Mouse (Mus musculus) hindbrain, embryonic 11.5 days (tissue): ENCODE data around the gene Jade1. TPM values are rescaled to one million over a fixed set of nuclear protein-coding genes. Genes with fewer than 3 reads are reported as not detected.

ENCODE experiments used
- ATAC-seq: fragments of 200-750 bp; cut with Nextera tagmentation; 2 replicates; pipeline ENCODE4 v1.8.0; 2017; ENCODE audit warnings: mild to moderate bottlenecking, moderate TSS enrichment, moderate library complexity; ENCODE audit not compliant: low FRiP score
- DNase-seq: peaks from one replicate; pipeline ENCODE4 v3.0.0-alpha.2; 2015; ENCODE audit warnings: low spot score
- H3K27ac ChIP-seq: fragments of 300-500 bp; sonication (generic); 2 replicates; pipeline ENCODE4 v1.5.1; 2014; ENCODE audit warnings: mild to moderate bottlenecking, low read depth, low read length
- H3K27me3 ChIP-seq: fragments of 300-500 bp; sonication (generic); 2 replicates; pipeline ENCODE4 v1.6.1; 2014; ENCODE audit warnings: mild to moderate bottlenecking, low read length, moderate library complexity, mixed read lengths; ENCODE audit not compliant: control insufficient read depth, insufficient read depth
- H3K36me3 ChIP-seq: fragments of 300-500 bp; sonication (generic); 2 replicates; pipeline ENCODE4 v1.6.1; 2014; ENCODE audit warnings: mild to moderate bottlenecking, low read length, moderate library complexity, mixed read lengths; ENCODE audit not compliant: control insufficient read depth, insufficient read depth
- H3K4me1 ChIP-seq: fragments of 300-500 bp; sonication (generic); replicated peaks from 2 replicates; pipeline ENCODE4 v1.6.1; 2014; ENCODE audit warnings: low read length, mixed read lengths; ENCODE audit not compliant: control insufficient read depth, insufficient read depth
- H3K4me2 ChIP-seq: fragments of 300-500 bp; sonication (generic); replicated peaks from 2 replicates; pipeline ENCODE4 v1.6.1; 2014; ENCODE audit warnings: mild to moderate bottlenecking, low read depth, low read length
- H3K4me3 ChIP-seq: fragments of 300-500 bp; sonication (generic); 2 replicates; pipeline ENCODE4 v1.5.1; 2014; ENCODE audit warnings: low read depth, low read length
- H3K9ac ChIP-seq: fragments of 300-500 bp; sonication (generic); 2 replicates; pipeline ENCODE4 v1.6.1; 2014; ENCODE audit warnings: low read depth, low read length
- H3K9me3 ChIP-seq: fragments of 300-500 bp; sonication (generic); 2 replicates; pipeline ENCODE4 v1.6.1; 2016; ENCODE audit warnings: low read length; ENCODE audit not compliant: control insufficient read depth
- WGBS: fragments of 180-500 bp; shearing (Covaris S2); extraction: QIAGEN DNeasy Blood & Tissue Kit; methylation state at CpG from one replicate; pipeline ENCODE4 v1.1.7; 2014; 5-methylcytosine and 5-hydroxymethylcytosine counted together
- polyA plus RNA-seq: library from polyadenylated mRNA; unstranded; fragments of >200 nt; fragmentation: Nextera tagmentation; extraction: Ambion mirVana; gene quantifications from 2 replicates; pipeline ENCODE4 v1.2.1, GENCODE M21; 2014

Jade1 gene
- polyA plus RNA-seq, 1 experiment from 2014 or later, result 12.1 TPM

DNA sequence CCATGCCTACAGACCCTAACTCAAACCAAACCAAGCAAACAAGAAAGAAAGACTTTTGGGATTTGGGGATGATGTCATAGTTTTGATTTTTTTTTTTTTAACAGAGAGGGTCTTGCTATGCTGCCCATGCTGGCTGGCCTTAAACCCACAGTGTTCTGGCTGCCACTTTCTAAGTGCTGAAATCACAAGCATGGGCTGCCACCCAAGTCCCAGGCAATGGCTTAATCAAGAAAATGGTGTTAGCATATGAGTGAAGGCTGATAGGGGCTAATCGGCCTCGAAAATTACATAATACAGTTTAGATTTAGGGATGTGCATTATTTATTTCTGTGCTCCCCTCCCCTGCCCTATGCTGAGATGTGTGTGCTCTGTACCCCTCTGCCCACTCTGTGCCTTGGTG is 17.6 kb upstream of the Jade1 start:
- ATAC-seq (no peak), DNase-seq (no peak)
- no peak overlapping the region for H3K4me3 ChIP-seq
- H3K4me2 ChIP-seq, result no peak overlapping the region
- H3K9ac ChIP-seq, result no peak overlapping the region
- no peaks in the 10 kb centered on the region for H3K4me1 ChIP-seq
- H3K27me3 ChIP-seq, result no peaks in the 10 kb centered on the region
- 90% methylated on average over 2 of the region's 2 CpGs for WGBS
- no peak overlapping the region for H3K27ac ChIP-seq
- H3K9me3 ChIP-seq, result no peaks in the 10 kb centered on the region
- H3K36me3 ChIP-seq, result no peaks in the 10 kb centered on the region

DNA sequence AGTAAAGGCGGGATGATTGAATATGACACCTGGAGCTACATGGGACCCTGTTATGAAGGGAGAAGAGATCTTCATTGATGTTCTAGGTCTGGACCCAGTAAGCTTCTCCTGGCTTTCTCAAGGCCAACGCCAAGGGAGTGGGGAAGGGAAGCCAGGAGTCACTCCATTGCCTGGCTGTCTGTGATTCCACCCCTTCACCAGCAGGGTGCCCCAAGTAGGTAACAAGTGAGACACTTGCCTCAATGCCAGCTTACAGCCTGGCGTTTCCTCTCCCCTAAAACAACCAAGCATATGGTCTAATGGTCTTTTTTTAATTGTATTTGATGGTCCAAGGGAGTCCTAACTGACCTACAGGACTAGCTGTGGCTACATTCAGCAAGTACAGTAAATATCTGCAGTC is 14.2 kb upstream of the Jade1 start:
- 84% methylated on average over 3 of the region's 3 CpGs for WGBS
- no peak overlapping the region for H3K4me3 ChIP-seq
- DNase-seq (no peak), ATAC-seq (no peak)
- H3K9me3 ChIP-seq, result no peaks in the 10 kb centered on the region
- no peak overlapping the region for H3K4me2 ChIP-seq
- no peak overlapping the region for H3K9ac ChIP-seq
- no peaks in the 10 kb centered on the region for H3K36me3 ChIP-seq
- no peaks in the 10 kb centered on the region for H3K27me3 ChIP-seq
- H3K27ac ChIP-seq, result no peak overlapping the region
- H3K4me1 ChIP-seq, result no peaks in the 10 kb centered on the region

- Histone ChIP-seq H3K4me3 (no peak overlapping the region), H3K4me2 (no peak overlapping the region), H3K27me3 (no peaks in the 10 kb centered on the region), H3K27ac (no peak overlapping the region), H3K4me1 (no peaks in the 10 kb centered on the region), H3K9ac (no peak overlapping the region), H3K36me3 (no peaks in the 10 kb centered on the region), H3K9me3 (no peaks in the 10 kb centered on the region)
- DNase-seq (no peak), ATAC-seq (no peak)
- 69% methylated on average over 7 of the region's 7 CpGs for WGBS
Measured at GRCm38 (mm10) chr3:41544451-41544850, 11.1 kb upstream of the Jade1 start.

DNA sequence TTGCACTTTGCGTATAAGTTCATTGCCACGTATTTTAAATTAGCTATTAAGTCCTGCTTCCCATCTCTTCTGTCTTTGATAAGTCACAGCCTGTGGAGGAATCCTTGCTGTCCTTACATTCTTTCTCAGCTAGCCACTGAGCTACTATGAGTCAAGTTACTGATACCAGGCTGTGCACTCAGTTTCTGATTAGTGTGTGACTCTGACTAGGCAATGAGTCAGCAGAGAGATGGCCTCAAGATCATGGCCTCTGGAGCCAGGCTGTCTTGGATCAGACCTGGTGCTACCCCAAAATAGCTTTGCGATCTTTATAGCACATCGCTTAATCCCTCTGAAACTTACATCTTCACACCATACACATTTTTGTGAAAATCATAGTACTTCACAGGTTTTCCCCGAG is 8.2 kb upstream of the Jade1 start:
- H3K4me1 ChIP-seq, result no peaks in the 10 kb centered on the region
- DNase-seq, result no peak
- H3K9ac ChIP-seq, result no peak overlapping the region
- no peak overlapping the region for H3K4me3 ChIP-seq
- WGBS, result 95% methylated on average over 5 of the region's 5 CpGs
- no peaks in the 10 kb centered on the region for H3K36me3 ChIP-seq
- H3K27me3 ChIP-seq, result no peaks in the 10 kb centered on the region
- no peaks in the 10 kb centered on the region for H3K9me3 ChIP-seq
- no peak overlapping the region for H3K4me2 ChIP-seq
- no peak for ATAC-seq
- H3K27ac ChIP-seq, result no peak overlapping the region

DNA sequence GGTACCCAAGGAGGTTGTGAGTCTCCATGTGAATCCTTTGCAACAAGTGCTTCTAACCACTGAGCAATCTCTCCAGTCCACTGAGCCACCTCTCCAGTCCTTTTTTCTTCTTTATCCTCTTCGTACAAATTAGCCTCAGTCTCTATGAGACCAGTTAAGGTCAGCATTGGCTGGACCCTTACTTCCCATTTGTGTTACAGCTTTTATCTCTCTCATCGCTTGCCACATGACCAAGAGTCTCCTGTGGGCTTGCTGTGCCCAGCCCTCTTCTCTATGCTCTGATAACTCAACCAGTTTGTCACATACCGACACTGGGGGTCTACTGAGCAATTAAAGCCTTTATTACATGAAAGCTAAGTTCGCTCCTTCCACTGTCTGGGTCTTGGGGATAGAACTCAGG is 7.3 kb upstream of the Jade1 start:
- ATAC-seq (no peak), DNase-seq (no peak)
- H3K4me2 ChIP-seq, result no peak overlapping the region
- H3K4me3 ChIP-seq, result no peak overlapping the region
- no peak overlapping the region for H3K27ac ChIP-seq
- no peaks in the 10 kb centered on the region for H3K36me3 ChIP-seq
- H3K4me1 ChIP-seq, result no peaks in the 10 kb centered on the region
- WGBS, result 91% methylated on average over 4 of the region's 4 CpGs
- H3K9me3 ChIP-seq, result no peaks in the 10 kb centered on the region
- no peak overlapping the region for H3K9ac ChIP-seq
- H3K27me3 ChIP-seq, result no peaks in the 10 kb centered on the region

DNA sequence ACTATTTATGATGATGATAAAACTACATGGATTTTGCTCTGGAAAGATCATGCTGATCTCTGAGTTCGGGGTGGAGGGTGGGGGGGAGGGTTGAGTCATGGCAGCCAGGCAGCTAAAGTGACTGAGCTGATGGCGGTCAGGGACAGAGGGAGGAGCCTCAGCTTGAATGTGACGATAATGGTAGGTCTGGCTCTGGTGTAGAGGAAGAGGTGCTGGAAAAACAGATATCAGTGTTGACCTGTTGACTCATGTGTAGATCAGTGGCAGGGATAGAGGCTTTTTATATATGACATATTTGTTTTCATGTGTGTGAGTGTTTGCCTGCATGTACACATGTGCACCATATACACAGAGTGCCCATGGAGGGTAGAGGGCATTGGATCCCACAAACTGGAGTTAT is 3.9 kb upstream of the Jade1 start:
- Histone ChIP-seq H3K9ac (no peak overlapping the region), H3K9me3 (no peaks in the 10 kb centered on the region), H3K27me3 (no peaks in the 10 kb centered on the region), H3K36me3 (no peaks in the 10 kb centered on the region), H3K4me3 (no peak overlapping the region), H3K27ac (no peak overlapping the region), H3K4me1 (no peaks in the 10 kb centered on the region), H3K4me2 (no peak overlapping the region)
- DNase-seq (no peak), ATAC-seq (no peak)
- WGBS, result 56% methylated on average over 3 of the region's 3 CpGs

DNA sequence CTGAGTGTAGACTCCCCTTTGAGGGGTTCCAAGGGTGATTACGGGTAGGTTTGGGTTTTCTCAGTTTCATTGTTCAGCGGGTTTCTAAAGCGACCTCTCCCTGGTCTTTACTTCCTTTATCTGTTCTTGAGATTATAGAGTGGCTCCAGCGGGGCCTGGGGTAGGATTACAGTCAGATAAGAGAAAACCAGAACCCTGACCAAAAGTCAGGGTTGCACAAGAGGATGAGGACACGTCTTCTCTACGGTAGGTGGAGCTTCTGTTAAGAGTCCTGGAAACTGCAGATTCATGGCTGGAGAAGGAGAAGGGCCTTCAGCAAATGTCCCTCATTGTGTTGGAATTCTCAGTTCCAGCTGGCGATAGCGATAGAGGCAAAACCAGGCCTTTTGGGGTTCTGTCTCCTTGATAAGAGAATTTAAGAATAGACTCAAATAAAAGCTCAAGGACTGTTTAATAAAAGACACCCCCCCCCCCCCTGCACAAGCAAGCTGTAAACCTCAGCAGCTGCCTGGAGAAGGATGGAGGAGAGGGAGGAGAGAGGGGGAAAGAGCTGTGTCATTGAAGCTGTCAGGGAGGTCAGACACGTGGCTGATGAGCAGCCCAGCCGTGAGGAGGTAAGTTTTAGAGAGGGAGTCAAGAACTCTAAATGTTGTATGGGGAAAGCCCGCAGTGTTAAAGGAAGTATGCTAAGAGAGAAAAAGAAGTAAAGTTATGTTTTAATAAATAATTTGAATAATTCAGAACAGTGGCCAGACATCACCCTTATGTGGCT is 2.6 kb upstream of the Jade1 start:
- no peaks in the 10 kb centered on the region for H3K36me3 ChIP-seq
- H3K4me2 ChIP-seq, result no peak overlapping the region
- WGBS, result 74% methylated on average over 11 of the region's 11 CpGs
- DNase-seq (no peak), ATAC-seq (no peak)
- no peaks in the 10 kb centered on the region for H3K27me3 ChIP-seq
- H3K4me1 ChIP-seq, result no peaks in the 10 kb centered on the region
- H3K9me3 ChIP-seq, result no peaks in the 10 kb centered on the region
- no peak overlapping the region for H3K9ac ChIP-seq
- no peak overlapping the region for H3K4me3 ChIP-seq
- no peak overlapping the region for H3K27ac ChIP-seq

DNA sequence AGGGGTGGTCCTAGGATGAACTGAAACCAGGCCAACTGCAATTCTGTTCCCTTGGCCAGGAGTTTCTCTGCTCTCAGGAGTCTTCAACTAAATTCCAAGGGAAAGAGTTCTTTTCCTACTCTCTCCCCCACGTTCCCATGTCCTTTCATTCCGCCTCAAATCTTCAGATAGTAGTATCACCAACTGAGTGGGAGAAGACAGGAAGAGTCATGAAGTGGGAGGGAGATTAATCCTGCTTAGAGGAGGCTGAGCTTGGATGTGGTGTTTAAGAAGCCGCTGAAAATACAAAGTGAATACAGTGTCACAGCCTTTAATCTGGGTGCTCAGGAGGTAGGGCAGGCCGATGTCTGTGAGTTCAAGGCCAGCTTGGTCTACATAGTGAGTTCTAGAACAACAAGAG is 1.9 kb upstream of the Jade1 start:
- DNase-seq (no peak), ATAC-seq (no peak)
- 92% methylated on average over 4 of the region's 4 CpGs for WGBS
- Histone ChIP-seq H3K4me2 (no peak overlapping the region), H3K27me3 (no peaks in the 10 kb centered on the region), H3K9ac (no peak overlapping the region), H3K27ac (no peak overlapping the region), H3K36me3 (no peaks in the 10 kb centered on the region), H3K9me3 (no peaks in the 10 kb centered on the region), H3K4me3 (no peak overlapping the region), H3K4me1 (no peaks in the 10 kb centered on the region)
